Mouse (Mus musculus) lung, adult 2 months (tissue): Measurements from ENCODE around the gene Nktr.

Source experiments
- CTCF ChIP-seq: fragments of 200-500 bp; IDR thresholded peaks from 2 replicates; pipeline ENCODE4 v1.5.1; 2011; ENCODE audit warnings: mild to moderate bottlenecking, low read length, control low read depth; ENCODE audit not compliant: insufficient read depth
- POLR2A ChIP-seq: fragments of 200-500 bp; IDR thresholded peaks from 2 replicates; pipeline ENCODE4 v1.6.1; 2011; ENCODE audit warnings: low read depth, mild to moderate bottlenecking, control low read depth, low read length, borderline replicate concordance; ENCODE audit errors: extremely low read depth

DNA sequence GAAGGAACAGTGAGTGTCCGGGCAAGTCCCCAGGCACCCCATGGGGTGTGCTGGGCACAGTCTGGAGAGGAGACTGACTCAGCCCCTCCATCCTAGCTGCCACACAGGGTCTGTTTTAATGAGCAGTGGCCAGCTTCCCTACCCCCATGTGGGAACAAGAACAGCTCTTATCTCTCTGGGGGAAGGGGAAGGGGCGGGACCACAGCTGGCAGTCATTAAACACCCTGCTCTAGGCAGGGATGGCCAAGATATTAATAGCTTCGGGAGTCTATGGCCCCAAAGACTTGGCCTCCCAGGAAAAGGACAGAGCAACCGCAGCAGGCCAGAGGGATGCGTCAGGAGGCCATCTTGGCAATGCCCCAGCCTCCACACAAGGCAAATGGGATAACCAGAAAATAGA is 46.7 kb upstream of the Nktr start:
- TF ChIP-seq CTCF (no peak), POLR2A (no peak)
